In the genomic region with DNA sequence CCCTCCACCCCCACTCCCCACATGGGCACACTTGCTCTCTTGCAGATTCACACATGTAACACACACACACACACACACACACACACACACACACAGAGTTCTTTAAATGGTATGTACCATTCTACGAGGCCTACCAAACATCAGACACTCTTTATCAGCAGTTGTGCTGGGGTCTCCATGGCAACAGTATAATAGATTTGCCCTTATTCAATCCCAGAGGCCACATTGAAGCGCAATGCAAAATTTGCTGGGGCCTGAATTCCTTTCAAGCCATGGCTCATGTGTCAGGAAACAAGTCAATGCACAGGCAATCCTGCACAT, we compare ENCODE assay signal across 11 mouse cellular contexts.
DNase-seq lines count a peak whose midpoint lies in the region; ATAC-seq and TF ChIP-seq lines count a peak whose summit lies in the region.
"Had no signal": no experiment of that assay in that cellular context is flagged by ENCODE, and none has a peak within 500 bp of the region (broad histone marks: within the 10 kb centered on the region; RNA-seq: fewer than 3 reads in every experiment).

No protein-coding gene starts in this region.

- 0 out of 2 replicates have a peak overlapping the region, but pooled peaks have one; percentile 14 for H3K9ac ChIP-seq in forebrain, embryonic 16.5 days (replicated peaks; ENCODE audit: low read depth, low read length)
- no peak overlapping the region; the same call in 1 of the 2 replicates for H3K9ac ChIP-seq in midbrain, embryonic 12.5 days (replicated peaks)

- H3K4me3 ChIP-seq in forebrain, embryonic 16.5 days (replicated peaks; ENCODE audit: low read length), result no peak overlapping the region
- no peak overlapping the region for H3K4me3 ChIP-seq in midbrain, embryonic 12.5 days

- no peaks in the 10 kb centered on the region for H3K36me3 ChIP-seq in forebrain, embryonic 16.5 days (ENCODE audit: control insufficient read depth, insufficient read depth)
- H3K36me3 ChIP-seq in midbrain, embryonic 12.5 days, result no peaks in the 10 kb centered on the region
- H3K36me3 ChIP-seq: G1E had no signal

- TF ChIP-seq POLR2A in brain, embryonic 14.5 days (IDR thresholded peaks at IDR 0.05; ENCODE audit: borderline replicate concordance, extremely low read depth, insufficient read depth, insufficient read length, poor library complexity, severe bottlenecking), result no peak

- no peaks in the 10 kb centered on the region; the same call in 1 of the 2 replicates for H3K9me3 ChIP-seq in forebrain, embryonic 16.5 days (ENCODE audit: control insufficient read depth, low read length)
- no peaks in the 10 kb centered on the region for H3K9me3 ChIP-seq in midbrain, embryonic 12.5 days

- WGBS in forebrain, embryonic 16.5 days, result 5% methylated on average over 2 of the region's 2 CpGs
- 12% methylated on average over 2 of the region's 2 CpGs for WGBS in midbrain, embryonic 12.5 days

- H3K4me1 ChIP-seq in forebrain, embryonic 16.5 days (replicated peaks; ENCODE audit: control insufficient read depth, insufficient read depth, low read length), result peaks cover 42% of the 10 kb centered on the region
- H3K4me1 ChIP-seq in midbrain, embryonic 12.5 days, result peaks cover 45% of the 10 kb centered on the region

- ATAC-seq in forebrain, embryonic 16.5 days, result peak; percentile 55
- ATAC-seq in midbrain, embryonic 12.5 days (ENCODE audit: low FRiP score, low read depth), result peak; percentile 79
- no peak for ATAC-seq in cerebellum, adult (ENCODE audit: insufficient number of reproducible peaks, low FRiP score, low TSS enrichment)

- H3K27ac ChIP-seq in forebrain, embryonic 16.5 days (ENCODE audit: low read length), result peak overlapping the region; percentile 94
- H3K27ac ChIP-seq in midbrain, embryonic 12.5 days (replicated peaks), result peak overlapping the region; percentile 95

- peak; percentile 47 for DNase-seq in R1 (ENCODE audit: low read depth, low spot score)
- DNase-seq in brain, embryonic 14.5 days (ENCODE audit: low read depth), result peak; percentile 95
- DNase-seq in B cell, adult 2 months, result no peak
- no peak for DNase-seq in gastrocnemius, postnatal 4 days (ENCODE audit: low spot score in 2 of 2)
- no peak for DNase-seq in layer of hippocampus, postnatal 25 days (ENCODE audit: extremely low spot score in 1 of 2, low spot score in 1 of 2)
- DNase-seq: cerebellum, adult 9-10 months had no signal

- no peaks in the 10 kb centered on the region for H3K27me3 ChIP-seq in forebrain, embryonic 16.5 days (replicated peaks; ENCODE audit: control insufficient read depth, insufficient read depth, low read length)
- no peaks in the 10 kb centered on the region for H3K27me3 ChIP-seq in midbrain, embryonic 12.5 days

- TF ChIP-seq CTCF in brain, embryonic 14.5 days (IDR thresholded peaks at IDR 0.05; ENCODE audit: borderline replicate concordance, extremely low read depth, insufficient read depth, insufficient read length), result no peak

- H3K4me2 ChIP-seq in forebrain, embryonic 16.5 days (ENCODE audit: low read length), result peak overlapping the region; percentile 8
- H3K4me2 ChIP-seq in midbrain, embryonic 12.5 days (replicated peaks), result peak overlapping the region; percentile 31
- H3K4me2 ChIP-seq: liver, embryonic 11.5 days had no signal

Comparison
In these comparisons a context has a peak if more than half of its experiments do, and no peak if none do; other contexts are left out.
1. DNase-seq: peak in R1 (single experiment) and brain, embryonic 14.5 days (single experiment); none in B cell, adult 2 months (0 of 2), gastrocnemius, postnatal 4 days (0 of 2) and layer of hippocampus, postnatal 25 days (0 of 2).